Mouse (Mus musculus): ENCODE results near the gene C130074G19Rik.

The C130074G19Rik gene

GRCm38 (mm10) chr1:184873910-184874309, 9.1 kb downstream of the C130074G19Rik start:
- no peak for DNase-seq (ENCODE audit: low spot score in 2 of 2)

- no peak for DNase-seq (ENCODE audit: low spot score in 2 of 2)
Measured at GRCm38 (mm10) chr1:184872069-184872819, 10.8 kb downstream of the C130074G19Rik start.

- DNase-seq (ENCODE audit: low spot score in 2 of 2): no peak
Measured at GRCm38 (mm10) chr1:184871506-184871905, 11.5 kb downstream of the C130074G19Rik start.

- no peak for DNase-seq (ENCODE audit: low spot score in 2 of 2)
Measured at GRCm38 (mm10) chr1:184870646-184871385, 12.2 kb downstream of the C130074G19Rik start.

GRCm38 (mm10) chr1:184869939-184870565, 13.0 kb downstream of the C130074G19Rik start:
- no peak for DNase-seq (ENCODE audit: low spot score in 2 of 2)

GRCm38 (mm10) chr1:184867640-184868120, 15.3 kb downstream of the C130074G19Rik start:
- no peak for DNase-seq (ENCODE audit: low spot score in 2 of 2)

GRCm38 (mm10) chr1:184864381-184864801, 18.6 kb downstream of the C130074G19Rik start:
- DNase-seq (ENCODE audit: low spot score in 2 of 2): no peak

- no peak for DNase-seq (ENCODE audit: low spot score in 2 of 2)
Measured at GRCm38 (mm10) chr1:184862636-184863035, 20.4 kb downstream of the C130074G19Rik start.

- no peak for DNase-seq (ENCODE audit: low spot score in 2 of 2)
Measured at GRCm38 (mm10) chr1:184861551-184861950, 21.5 kb downstream of the C130074G19Rik start.

GRCm38 (mm10) chr1:184860276-184860675, 22.7 kb downstream of the C130074G19Rik start:
- DNase-seq (ENCODE audit: low spot score in 2 of 2): no peak

- no peak for DNase-seq (ENCODE audit: low spot score in 2 of 2)
Measured at GRCm38 (mm10) chr1:184858253-184858652, 24.8 kb downstream of the C130074G19Rik start.

- DNase-seq (ENCODE audit: low spot score in 2 of 2): no peak
Measured at GRCm38 (mm10) chr1:184857216-184857615, 25.8 kb downstream of the C130074G19Rik start.

- no peak for DNase-seq (ENCODE audit: low spot score in 2 of 2)
Measured at GRCm38 (mm10) chr1:184853922-184854321, 29.1 kb downstream of the C130074G19Rik start.

GRCm38 (mm10) chr1:184853339-184853738, 29.7 kb downstream of the C130074G19Rik start:
- DNase-seq (ENCODE audit: low spot score in 2 of 2): peak; percentile 39 to 71

- DNase-seq (ENCODE audit: low spot score in 2 of 2): peak; percentile 29 to 55
Measured at GRCm38 (mm10) chr1:184851741-184852618, 31.0 kb downstream of the C130074G19Rik start.

GRCm38 (mm10) chr1:184851166-184851565, 31.9 kb downstream of the C130074G19Rik start:
- DNase-seq (ENCODE audit: low spot score in 2 of 2): no peak

- no peak for DNase-seq (ENCODE audit: low spot score in 2 of 2)
Measured at GRCm38 (mm10) chr1:184846973-184847372, 36.0 kb downstream of the C130074G19Rik start.

- DNase-seq (ENCODE audit: low spot score in 2 of 2): no peak
Measured at GRCm38 (mm10) chr1:184846092-184846750, 36.8 kb downstream of the C130074G19Rik start, which contains the start of gene Marc2. Gene Marc2, minus strand, starts transcription at chr1:184846451.

- peak; percentile 71 to 75 for DNase-seq (ENCODE audit: low spot score in 2 of 2)
Measured at GRCm38 (mm10) chr1:184845111-184846071, 37.6 kb downstream of the C130074G19Rik start.

Data from thymus, postnatal 10 days (tissue).